Mouse (Mus musculus): ENCODE data around the gene Dcaf11. TPM values are rescaled to one million over a fixed set of nuclear protein-coding genes. Genes with fewer than 3 reads are reported as not detected.
A peak's percentile ranks its signal among the peaks of the same experiment; 100 is the strongest.

Gene Dcaf11
- polyA plus RNA-seq, 1 experiment from 2014 or later, result 93.4 TPM

GRCm38 (mm10) chr14:55584702-55585565 is 25.1 kb downstream of the Dcaf11 start, which contains the start of gene Emc9:
Gene Emc9, minus strand, starts transcription at chr14:55585302.
- no peaks in the 10 kb centered on the region for H3K9me3 ChIP-seq (ENCODE audit: low read length)
- peak within 1 kb of the TSS; percentile 43; the same call in 1 of the 2 replicates for H3K9ac ChIP-seq (replicated peaks; ENCODE audit: low read depth)
- no peaks in the 10 kb centered on the region for H3K27me3 ChIP-seq (replicated peaks; ENCODE audit: insufficient read depth, low read length)
- DNase-seq (ENCODE audit: low spot score) (peak; percentile 91), ATAC-seq (peak; percentile 95)
- 5% methylated on average over 42 of the region's 43 CpGs for WGBS
- H3K36me3 ChIP-seq (ENCODE audit: insufficient read depth, low read length), result peaks cover 18% of the 10 kb centered on the region; the same call in 1 of the 2 replicates
- peak within 1 kb of the TSS; percentile 57 for H3K4me3 ChIP-seq (ENCODE audit: low read depth, low read length)
- peak within 1 kb of the TSS; percentile 47; the same call in 1 of the 2 replicates for H3K27ac ChIP-seq (ENCODE audit: low read length)
- peak; percentile 7; the same call in 1 of the 2 replicates for TF ChIP-seq CTCF (IDR thresholded peaks at IDR 0.05)
- TF ChIP-seq EP300 (IDR thresholded peaks at IDR 0.05), result no peak
- peak within 1 kb of the TSS; percentile 81 for H3K4me2 ChIP-seq (replicated peaks; ENCODE audit: low read depth, low read length)
- no peaks in the 10 kb centered on the region; the same call in 1 of the 2 replicates for H3K4me1 ChIP-seq (ENCODE audit: insufficient read depth, low read depth, low read length)

GRCm38 (mm10) chr14:55585566-55585960 is 25.8 kb downstream of the Dcaf11 start:
- no peaks in the 10 kb centered on the region for H3K9me3 ChIP-seq (ENCODE audit: low read length)
- peaks cover 4% of the 10 kb centered on the region; the same call in 1 of the 2 replicates for H3K4me1 ChIP-seq (ENCODE audit: insufficient read depth, low read depth, low read length)
- WGBS, result 48% methylated on average over 6 of the region's 6 CpGs
- H3K9ac ChIP-seq (replicated peaks; ENCODE audit: low read depth), result no peak overlapping the region
- H3K4me3 ChIP-seq (ENCODE audit: low read depth, low read length), result peak overlapping the region; percentile 57
- no peak for TF ChIP-seq CTCF (IDR thresholded peaks at IDR 0.05)
- no peak for TF ChIP-seq EP300 (IDR thresholded peaks at IDR 0.05)
- ATAC-seq (peak; percentile 18), DNase-seq (ENCODE audit: low spot score) (no peak)
- H3K27ac ChIP-seq (ENCODE audit: low read length), result peak overlapping the region; percentile 47; the same call in 1 of the 2 replicates
- H3K4me2 ChIP-seq (replicated peaks; ENCODE audit: low read depth, low read length), result peak overlapping the region; percentile 81
- H3K36me3 ChIP-seq (ENCODE audit: insufficient read depth, low read length), result peaks cover 12% of the 10 kb centered on the region; the same call in 1 of the 2 replicates
- H3K27me3 ChIP-seq (replicated peaks; ENCODE audit: insufficient read depth, low read length), result no peaks in the 10 kb centered on the region

GRCm38 (mm10) chr14:55586149-55586548 is 26.3 kb downstream of the Dcaf11 start:
- Histone ChIP-seq H3K4me2 (replicated peaks; ENCODE audit: low read depth, low read length) (no peak overlapping the region), H3K9ac (replicated peaks; ENCODE audit: low read depth) (no peak overlapping the region), H3K27ac (ENCODE audit: low read length) (no peak overlapping the region), H3K4me3 (ENCODE audit: low read depth, low read length) (no peak overlapping the region), H3K4me1 (ENCODE audit: insufficient read depth, low read depth, low read length) (peaks cover 4% of the 10 kb centered on the region; the same call in 1 of the 2 replicates), H3K27me3 (replicated peaks; ENCODE audit: insufficient read depth, low read length) (no peaks in the 10 kb centered on the region), H3K36me3 (ENCODE audit: insufficient read depth, low read length) (peaks cover 9% of the 10 kb centered on the region; the same call in 1 of the 2 replicates), H3K9me3 (ENCODE audit: low read length) (no peaks in the 10 kb centered on the region)
- WGBS, result 91% methylated on average over 2 of the region's 2 CpGs
- ATAC-seq (no peak), DNase-seq (ENCODE audit: low spot score) (no peak)
- TF ChIP-seq EP300 (IDR thresholded peaks at IDR 0.05) (no peak), CTCF (IDR thresholded peaks at IDR 0.05) (no peak)

GRCm38 (mm10) chr14:55589271-55589670 is 29.5 kb downstream of the Dcaf11 start:
- WGBS, result 94% methylated on average over 5 of the region's 5 CpGs
- no peak overlapping the region for H3K27ac ChIP-seq (ENCODE audit: low read length)
- ATAC-seq (no peak), DNase-seq (ENCODE audit: low spot score) (no peak)
- H3K4me2 ChIP-seq (replicated peaks; ENCODE audit: low read depth, low read length), result no peak overlapping the region
- peaks cover 10% of the 10 kb centered on the region for H3K4me1 ChIP-seq (ENCODE audit: insufficient read depth, low read depth, low read length)
- H3K27me3 ChIP-seq (replicated peaks; ENCODE audit: insufficient read depth, low read length), result no peaks in the 10 kb centered on the region
- no peak overlapping the region for H3K4me3 ChIP-seq (ENCODE audit: low read depth, low read length)
- H3K9me3 ChIP-seq (ENCODE audit: low read length), result no peaks in the 10 kb centered on the region
- TF ChIP-seq CTCF (IDR thresholded peaks at IDR 0.05) (no peak), EP300 (IDR thresholded peaks at IDR 0.05) (no peak)
- no peak overlapping the region for H3K9ac ChIP-seq (replicated peaks; ENCODE audit: low read depth)
- H3K36me3 ChIP-seq (ENCODE audit: insufficient read depth, low read length), result peaks cover 6% of the 10 kb centered on the region; the same call in 1 of the 2 replicates

GRCm38 (mm10) chr14:55589771-55590448 is 30.1 kb downstream of the Dcaf11 start:
- Histone ChIP-seq H3K36me3 (ENCODE audit: insufficient read depth, low read length) (peaks cover 9% of the 10 kb centered on the region; the same call in 1 of the 2 replicates), H3K4me3 (ENCODE audit: low read depth, low read length) (peak overlapping the region; percentile 91), H3K27me3 (replicated peaks; ENCODE audit: insufficient read depth, low read length) (no peaks in the 10 kb centered on the region), H3K27ac (ENCODE audit: low read length) (peak overlapping the region; percentile 84), H3K4me2 (replicated peaks; ENCODE audit: low read depth, low read length) (peak overlapping the region; percentile 94), H3K4me1 (ENCODE audit: insufficient read depth, low read depth, low read length) (peaks cover 10% of the 10 kb centered on the region), H3K9me3 (ENCODE audit: low read length) (no peaks in the 10 kb centered on the region), H3K9ac (replicated peaks; ENCODE audit: low read depth) (peak overlapping the region; percentile 63)
- no peak for ATAC-seq
- WGBS, result 75% methylated on average over 11 of the region's 11 CpGs
- TF ChIP-seq EP300 (IDR thresholded peaks at IDR 0.05) (no peak), CTCF (IDR thresholded peaks at IDR 0.05) (no peak)
- DNase-seq (ENCODE audit: low spot score), result no peak
